Mouse (Mus musculus): ENCODE measurements around the gene D430042O09Rik. TPM values are rescaled to one million over a fixed set of nuclear protein-coding genes. Genes with fewer than 3 reads are reported as not detected.

The D430042O09Rik gene
- polyA plus RNA-seq, 2 experiments from 2014 or later: 4.6 TPM

DNA sequence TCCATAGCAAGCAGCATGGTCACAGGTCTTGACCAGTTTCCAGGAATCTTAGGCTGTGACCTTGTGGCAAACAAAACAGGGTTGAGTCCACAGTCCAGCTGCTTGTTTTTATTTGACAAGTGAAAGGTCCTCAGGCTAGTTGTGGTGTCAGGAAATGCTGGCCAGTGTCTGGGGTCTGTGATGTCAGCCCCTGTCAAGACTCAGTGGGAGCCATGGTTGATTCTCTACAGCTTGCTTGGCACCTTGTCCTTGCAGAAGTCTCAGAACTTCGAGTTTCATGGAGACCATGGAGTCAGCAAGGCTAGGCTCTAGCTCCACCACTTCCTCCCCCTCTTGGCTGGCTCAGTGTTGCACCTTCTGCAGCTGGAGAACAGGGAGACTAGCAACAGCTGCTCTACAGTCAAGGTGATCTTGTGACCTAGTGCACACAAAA, 33.6 kb downstream of the D430042O09Rik start:
- no peak for ATAC-seq

DNA sequence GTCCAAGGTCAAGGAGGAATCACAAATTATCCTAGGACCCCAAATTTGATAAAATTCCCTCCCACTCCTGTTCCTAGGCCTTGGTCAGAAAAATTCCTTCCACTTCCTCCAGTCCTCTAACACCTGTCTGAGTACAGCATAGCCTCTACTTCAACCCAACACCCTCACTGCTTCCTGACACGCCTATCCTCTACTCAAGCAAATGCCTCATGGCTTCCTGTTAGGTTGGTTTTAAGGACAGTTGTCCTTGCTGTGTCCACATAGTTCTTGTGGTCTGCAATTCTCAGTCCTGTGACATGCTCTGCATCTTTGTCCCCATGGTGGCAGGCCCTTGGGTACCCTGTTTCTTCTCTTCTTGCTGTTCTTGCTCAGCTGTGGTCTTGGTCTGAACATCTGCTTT, 37.1 kb downstream of the D430042O09Rik start:
- no peak for ATAC-seq

DNA sequence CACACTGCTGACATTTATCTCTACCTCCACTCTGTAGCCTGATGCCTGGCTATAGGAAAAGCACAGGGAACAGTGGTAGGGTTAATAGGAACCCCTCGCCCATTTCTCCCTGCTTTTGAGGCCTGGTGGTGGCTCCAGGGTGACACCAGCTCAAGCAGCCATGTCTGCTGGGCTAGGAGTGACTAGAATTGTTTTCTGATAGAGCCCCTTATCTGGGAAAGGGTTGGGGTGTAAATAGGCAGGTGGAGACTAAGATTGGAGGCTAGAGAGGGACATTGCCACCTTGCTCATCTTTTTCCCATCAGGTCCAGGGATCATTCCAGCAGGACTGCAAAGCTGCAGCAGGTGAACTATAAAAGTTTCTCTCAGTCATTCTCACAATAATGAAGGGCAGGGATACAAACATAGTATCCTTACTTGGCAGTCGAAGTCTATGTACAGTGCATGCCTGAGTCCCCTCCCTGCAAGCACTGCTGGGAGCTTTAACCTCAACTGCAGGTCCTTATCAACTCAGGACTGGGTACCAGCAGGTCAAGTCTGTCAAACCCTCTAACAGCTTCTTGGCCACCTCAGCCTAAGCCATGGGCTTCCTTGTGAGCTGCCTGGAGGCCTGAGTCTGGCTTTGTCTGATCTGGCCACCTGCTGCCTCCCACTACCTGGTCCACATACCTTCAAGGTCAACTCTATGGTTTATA, 39.1 kb downstream of the D430042O09Rik start:
- ATAC-seq: no peak

DNA sequence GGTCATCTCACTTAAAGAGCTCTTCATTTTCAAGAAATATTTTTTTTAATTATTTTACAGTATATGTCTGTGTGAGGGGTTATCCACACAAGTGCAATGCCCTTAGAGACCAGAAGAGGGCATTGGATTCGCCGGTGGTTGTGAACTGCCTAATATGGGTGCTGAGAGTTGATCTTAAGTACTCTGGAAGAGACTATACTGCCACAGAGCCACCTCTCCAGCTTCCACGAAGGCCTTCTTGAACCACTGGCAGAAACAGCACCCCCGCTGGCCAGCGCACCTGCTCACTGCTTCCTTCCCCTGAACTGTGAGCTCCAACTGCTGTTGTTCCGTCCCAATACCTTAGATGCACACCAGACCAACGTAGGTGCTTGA, 39.6 kb downstream of the D430042O09Rik start:
- ATAC-seq: no peak

DNA sequence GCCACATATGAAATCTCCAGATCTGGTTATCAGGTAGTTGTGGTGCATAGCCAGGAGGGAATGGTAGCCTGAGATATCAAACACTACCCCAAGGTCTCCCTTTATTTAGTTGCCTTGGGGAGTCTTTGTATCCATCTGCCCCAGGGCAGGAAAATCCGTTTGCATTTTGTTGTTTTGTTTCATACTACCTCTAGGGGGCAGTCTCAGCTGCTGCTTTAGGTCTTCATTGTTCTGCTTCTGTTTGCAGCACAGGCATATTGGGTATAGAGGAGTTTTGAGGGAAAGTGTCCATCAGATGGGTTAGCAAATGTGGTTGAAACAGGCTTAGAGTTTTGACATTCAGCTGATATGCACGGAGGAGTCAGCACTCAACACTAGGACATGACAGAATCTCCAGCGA, 40.5 kb downstream of the D430042O09Rik start:
- ATAC-seq: no peak

DNA sequence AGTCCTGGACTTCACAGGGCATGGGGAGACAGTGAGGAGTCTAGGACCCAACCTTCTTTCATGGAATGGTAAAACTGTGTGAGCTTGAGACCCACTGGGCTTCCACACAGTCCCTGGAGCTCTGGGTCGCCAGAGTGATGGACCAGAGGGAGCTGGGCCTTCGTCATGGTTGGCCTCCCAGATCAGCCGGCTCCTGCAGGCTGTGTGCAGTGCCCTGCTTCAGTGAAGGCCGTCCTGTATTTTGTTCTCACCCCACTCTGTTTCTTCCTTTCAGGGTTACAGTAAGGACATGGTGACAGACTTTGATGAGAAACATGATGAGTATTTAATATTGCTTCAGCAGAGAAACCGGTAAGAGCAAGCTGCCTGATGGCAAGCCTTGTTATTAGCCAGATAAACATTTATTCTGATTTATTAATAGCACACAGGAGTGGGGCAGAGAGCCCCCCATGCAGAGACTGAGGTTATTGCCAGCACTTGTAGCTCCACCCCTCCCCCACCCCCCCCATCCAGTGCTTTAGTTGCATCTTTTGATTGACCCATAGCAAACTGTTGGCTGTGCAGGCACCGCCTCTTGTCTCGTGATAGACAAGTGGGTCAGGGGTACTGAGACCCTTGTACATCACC, 45.1 kb downstream of the D430042O09Rik start:
- ATAC-seq: no peak

DNA sequence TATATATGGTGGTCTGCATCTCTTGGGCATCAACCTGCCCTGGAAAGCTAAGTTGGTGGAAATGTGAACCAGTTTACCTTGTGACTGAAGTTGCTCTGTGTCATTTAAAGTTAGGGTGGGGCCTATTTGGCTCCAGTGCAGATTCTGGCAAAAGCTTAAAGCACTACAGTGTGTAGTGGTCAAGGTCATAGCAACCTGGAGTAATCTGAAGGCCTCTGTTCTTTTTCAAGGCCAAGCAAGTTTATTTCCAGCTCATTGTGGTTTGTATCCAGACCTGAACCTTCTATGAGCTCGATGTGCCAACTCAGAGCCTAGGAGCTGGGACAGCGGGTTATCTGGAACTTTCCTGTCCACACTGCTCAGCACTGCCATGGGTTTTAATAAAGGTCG, 45.6 kb downstream of the D430042O09Rik start:
- no peak for ATAC-seq

DNA sequence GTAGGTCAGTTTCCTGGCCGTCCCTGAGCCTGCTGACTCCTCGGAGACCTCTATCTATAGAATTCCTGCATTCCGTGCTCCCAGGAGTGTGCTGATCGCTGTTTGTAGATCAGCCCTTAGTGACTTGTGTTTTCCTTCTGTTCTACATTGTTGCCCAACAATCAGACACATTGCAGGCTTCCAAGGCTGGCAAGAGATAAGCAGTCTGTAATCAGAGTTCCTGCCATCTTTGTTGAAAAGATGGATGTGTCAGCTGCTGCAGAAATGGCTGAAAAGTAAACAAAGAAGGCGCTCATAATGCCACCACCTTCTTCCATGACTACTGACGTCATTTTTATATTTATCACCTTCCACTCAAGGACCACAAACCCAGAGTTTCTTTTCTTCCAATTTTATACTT, 49.1 kb downstream of the D430042O09Rik start:
- ATAC-seq: no peak

DNA sequence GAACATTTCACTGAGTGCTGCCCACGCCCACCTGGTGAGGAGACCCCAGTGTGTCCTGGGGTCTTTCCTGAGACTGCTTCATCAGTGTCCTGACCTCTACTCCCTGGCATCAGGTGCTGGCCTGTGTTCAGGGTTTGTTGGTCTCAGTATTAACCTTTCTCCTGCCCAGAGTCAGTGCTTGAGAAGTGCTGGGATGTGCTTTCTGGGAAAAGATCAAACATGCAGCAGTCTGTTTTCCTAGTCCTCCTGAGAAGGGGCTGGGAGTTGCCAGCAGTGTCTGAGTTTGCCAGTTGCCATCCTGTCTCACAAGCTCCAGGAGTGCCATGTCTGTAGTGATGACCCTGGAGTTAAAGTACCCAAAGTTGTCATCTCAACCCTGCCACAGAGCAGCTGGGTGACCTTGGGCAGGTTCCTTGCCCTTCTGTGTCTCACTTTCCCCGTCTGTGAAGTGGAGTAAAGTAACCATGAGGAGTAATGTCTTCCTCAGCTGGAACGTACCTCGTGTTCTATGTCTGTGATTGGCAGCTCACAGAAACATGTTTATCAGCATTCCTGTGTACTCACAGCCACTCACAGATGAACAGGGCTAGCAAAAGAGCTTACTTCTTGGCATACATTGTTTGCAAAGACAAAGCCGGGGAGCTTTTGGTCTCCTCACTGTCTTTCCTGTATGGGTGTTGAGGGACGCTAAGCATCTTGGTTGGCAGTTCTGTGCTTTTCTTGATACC, 50.4 kb downstream of the D430042O09Rik start:
- no peak for ATAC-seq

DNA sequence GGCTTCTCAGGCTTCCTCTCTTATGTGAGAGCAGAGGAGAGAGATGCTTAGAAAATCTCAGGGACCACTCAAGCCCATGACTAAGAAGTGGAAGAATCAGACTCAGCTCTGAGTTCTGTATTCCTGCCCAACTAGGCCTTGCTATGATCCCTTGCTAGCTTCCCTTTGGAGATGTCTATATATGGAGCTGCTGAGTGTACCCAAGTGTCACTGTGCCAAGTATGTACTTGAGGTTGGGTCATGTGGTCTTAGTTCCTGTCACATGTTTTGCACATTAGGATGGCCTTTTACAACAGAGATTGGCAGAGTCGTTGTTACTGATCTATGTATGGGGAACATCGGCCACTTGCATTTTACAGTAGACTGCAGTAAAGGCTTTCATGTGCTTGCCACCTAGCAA, 54.6 kb downstream of the D430042O09Rik start:
- ATAC-seq: no peak

DNA sequence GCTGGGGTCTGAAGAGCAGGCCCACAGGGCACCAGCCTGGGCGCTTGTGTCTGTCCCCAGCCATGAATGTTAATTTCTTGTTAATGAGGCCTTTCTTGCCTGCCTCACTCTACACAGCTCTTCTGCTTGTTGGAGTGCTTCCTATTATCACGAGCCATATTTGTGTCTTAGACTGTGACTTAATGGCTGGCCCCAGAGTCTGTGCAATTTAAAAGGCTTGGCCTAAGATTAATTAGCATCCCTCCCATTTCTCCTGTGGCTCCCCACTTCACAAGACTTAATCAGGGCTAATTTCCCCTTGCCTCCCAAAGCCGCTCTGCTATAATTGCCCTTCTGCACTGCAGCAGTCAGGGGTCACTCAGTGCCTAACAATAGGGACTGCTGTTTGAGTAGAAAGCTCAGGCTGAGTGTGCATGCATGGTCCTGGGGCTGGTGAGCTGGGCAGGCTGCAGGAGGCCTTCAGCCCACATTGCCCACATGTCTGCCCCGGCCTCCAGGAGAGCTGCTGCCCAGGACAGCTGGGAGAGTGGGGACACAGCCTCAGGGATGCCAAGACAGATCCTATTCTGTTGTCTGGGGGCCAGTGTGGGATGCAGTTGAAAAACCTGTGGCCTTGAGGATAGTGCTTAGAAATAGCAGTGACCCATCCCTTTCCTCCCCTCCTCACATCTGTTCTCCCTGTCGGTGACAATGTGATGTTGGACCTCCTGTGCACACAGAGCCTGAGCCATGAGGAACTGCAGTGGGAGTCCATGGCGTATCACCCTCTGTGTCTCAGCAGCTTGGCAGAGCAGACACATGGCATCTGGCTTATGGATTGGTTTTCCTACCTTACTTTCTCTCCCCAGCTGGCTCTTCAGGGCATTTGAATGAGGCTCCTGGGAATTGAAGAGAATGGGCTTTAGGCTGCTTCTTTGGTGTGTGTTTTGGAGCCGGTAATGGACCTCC, 55.5 kb downstream of the D430042O09Rik start:
- no peak for ATAC-seq

DNA sequence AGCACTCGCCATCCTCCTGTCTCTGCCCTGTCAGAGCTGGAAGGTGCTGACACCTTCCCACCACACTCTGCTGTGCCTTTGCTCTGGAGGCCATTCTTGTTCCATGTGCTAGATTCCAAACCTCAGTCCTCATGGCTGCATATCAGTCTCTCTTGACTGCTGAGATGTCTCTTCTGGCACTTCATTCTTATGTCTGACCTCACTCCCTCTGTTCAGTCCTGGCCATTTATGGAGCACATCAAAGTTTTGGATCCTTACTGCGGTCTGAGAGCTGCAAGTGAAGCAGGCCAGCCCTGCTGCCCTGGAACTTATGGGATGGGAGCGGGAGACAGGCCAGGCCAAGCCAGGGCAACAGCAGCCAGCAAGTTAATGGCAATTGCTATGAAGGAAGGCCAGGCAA, 56.7 kb downstream of the D430042O09Rik start:
- no peak for ATAC-seq

DNA sequence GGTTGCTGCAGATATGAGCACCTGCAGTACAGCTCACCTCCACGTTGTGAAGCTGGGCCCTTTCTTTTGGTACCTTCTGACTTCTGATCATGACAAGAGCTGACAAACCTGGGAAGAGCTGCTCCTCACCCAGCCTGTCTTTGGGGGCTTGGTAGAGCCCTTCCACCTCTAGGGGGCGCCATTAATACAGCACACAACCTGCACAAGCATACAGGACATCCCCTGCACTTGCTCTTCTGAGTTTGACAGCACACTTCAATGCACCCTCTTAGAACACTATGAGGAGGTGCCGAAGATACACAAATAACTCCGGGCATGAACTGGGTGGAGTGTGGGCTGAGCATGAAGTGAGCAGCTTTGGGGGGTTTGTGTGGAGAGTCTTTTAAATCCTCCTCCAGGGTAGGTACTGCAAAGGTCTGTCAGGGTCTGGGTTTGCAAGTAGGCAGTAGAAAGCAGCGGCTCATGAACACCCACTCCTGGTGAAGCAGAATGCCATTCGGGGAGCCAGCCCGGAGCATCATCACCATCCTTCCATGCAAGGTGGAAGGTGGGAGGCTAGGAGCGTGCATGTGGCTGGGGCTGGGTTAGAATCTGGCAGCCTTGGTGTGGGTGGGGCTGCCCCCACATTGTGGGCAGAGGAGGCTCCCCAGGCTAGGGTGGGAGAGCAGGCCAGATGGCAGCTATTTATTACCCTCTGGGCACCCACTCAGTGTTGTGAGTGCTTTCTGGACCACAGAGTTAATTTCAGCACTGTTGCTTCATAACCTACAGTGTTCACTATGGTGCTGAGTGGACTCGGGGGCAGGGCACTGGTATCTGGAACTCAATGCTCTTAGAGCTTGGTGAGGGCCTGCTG, 59.5 kb downstream of the D430042O09Rik start:
- no peak for ATAC-seq

DNA sequence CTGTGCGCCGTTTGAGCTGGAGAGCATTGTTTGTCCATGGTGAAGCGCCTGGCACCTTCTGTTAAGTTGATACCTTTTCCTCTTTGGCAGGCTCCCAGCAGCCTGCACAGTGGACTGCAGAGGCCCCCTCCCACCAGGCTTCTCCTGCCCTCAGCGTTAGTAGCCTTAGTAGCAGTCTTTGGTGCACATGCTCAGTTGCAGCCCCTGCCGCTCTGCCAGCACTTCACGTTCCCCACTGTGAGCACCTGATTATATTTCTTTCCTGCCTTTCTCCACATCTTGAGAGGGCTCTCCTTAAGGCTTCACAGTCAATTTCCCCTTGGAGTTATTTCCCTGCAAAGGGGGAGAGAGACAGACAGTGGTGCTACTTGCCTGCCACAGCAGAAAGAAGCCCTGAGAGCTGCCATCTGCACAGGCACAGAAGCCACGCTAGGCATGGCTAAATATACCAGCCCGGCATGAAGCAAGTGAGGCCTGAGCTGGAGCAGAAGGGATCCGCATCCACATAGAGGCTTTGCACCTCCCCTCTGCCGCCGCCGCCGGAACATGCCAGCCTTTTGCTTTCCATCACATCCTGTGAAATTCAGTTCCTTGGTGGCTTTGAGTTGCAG, 65.4 kb downstream of the D430042O09Rik start:
- ATAC-seq: no peak

DNA sequence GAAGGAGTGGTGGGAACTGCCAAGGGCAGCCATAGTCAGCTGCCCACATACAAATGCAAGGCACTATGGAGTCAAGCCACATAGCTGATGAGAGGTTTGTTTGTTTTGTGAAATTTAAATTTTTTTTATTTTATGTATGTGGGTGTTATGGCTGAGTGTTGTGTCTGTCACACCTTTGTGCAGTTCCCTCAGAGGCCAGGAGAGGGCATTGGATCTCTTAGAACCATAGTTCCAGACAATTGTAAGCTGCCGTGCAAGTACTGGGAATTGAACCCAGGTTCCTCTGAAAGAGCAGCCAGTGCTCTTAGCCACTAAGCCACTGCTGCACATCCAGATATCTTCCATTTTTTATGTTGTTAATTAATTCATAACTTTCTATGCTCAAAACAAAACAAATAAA, 75.5 kb downstream of the D430042O09Rik start:
- ATAC-seq: no peak

DNA sequence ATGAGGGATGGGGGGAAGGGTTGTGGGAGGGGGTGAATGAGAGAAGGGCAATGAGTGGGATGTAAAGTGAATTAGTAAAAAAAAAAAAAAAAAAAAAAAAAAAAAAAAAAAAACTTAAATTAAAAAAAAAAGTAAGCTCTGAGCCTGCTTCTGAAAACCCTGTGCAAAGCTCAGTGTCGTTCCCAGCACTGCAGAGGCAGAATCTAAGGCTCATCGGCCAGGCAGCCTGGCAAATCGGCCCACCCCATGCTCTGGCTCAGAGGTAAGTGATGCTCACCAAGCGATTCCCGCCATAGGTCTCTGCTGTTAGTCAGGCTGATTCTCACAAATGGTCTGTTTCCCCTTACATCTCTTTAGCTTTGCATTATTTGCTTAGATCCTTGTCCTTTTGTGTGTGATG, 78.4 kb downstream of the D430042O09Rik start:
- no peak for ATAC-seq

DNA sequence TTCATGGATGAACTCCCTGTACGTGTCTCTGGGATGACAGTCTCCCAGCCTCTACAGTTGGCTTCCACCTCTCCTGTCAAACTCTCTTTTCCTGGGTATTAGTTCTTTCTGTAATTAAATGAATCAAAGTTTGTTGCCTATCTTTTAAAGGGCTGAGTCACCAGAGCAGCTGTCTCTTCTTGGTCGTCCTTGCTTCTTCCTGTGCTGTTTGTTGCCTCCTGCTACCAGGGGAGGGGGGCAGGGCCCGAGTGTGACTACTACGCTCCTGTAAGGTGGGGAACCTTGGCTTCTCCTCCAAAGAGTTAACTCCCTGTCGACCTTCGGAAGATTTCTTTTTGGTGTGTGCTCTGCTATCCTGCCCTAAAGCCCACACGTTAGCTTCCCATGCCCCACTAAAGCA, 79.4 kb downstream of the D430042O09Rik start:
- no peak for ATAC-seq

DNA sequence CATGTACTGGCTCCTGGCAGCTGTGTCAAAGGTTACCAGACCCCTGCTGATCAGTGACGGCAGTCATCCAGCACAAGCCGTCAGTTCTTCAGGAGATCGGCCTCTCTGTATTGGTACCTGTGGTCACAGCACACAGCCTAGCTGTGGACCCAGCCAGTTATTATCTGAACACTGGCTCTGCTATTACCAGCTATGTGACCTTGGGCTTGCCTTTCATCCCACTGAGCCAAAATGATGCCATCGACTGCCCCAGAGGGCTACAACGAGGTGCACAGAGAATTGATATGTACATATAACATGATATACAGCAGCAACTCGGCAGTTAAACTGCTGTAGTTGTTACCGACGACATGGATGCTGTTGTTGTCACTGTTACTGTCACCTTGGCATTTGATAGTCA, 82.4 kb downstream of the D430042O09Rik start:
- ATAC-seq: no peak

DNA sequence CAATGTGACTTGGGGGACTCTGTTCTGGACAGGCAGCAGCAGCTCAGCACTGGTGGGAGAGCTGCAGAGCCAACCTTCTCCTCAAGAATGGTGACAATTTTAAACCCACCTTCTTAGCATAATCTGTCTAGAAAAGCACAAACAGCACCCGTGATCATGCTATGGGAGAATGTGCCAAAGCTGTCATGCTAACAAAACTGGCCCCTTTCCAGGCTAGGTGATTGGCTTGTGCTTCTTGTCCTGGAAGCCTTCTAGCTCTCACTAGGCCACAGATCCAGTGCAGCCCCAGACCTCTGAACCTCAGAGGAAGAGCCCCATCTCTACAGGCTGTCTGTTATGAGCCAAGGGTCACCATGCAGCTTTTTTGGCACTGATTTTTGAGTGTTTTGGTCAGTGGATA, 98.9 kb downstream of the D430042O09Rik start:
- no peak for ATAC-seq

DNA sequence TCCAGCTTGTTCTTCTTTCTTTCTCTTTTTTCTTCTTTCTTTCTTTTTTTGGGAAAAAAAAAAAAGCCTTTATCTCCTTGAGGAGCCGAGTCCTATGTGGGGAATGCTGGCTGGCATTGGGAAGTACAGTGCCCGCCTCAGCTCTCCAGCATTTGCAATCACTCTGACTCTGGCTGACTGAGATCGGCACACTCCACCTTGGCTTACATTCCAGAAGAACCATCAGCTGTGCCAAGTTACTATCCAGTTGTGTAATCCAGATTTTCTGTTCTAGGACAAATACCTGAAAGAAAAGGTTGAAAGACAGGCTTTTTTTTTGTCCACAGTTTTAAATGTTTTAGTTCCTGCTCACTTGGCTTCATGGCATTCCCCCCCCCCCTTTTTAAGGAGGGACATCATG, 100.5 kb downstream of the D430042O09Rik start:
- no peak for ATAC-seq

DNA sequence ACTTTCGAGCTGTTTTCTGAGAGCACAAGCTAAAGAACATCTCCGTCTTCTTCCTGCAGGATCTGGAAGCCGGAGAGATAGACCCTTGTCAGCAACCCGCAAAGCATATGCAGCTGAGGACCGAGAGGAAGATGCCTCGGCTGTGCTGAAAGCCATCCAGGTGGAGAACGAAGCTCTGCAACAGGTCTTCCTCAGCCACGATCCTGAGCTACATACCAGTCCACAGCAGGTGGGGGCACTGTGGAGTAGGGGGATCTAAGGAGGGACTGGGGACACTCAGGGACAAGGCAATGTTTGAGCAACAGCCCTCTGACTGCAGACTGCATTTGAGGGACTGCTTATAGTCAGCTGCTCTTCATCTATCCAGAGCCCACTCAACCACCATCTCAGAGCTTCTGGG, 105.0 kb downstream of the D430042O09Rik start:
- ATAC-seq: no peak
